Mouse (Mus musculus) A20 (cell line): ENCODE data around the gene Ppia.
"Not testable (repeated sequence)": the region's sequence is repeated elsewhere in the genome, so short reads cannot be mapped to it uniquely, and the experiment has no call there.

Experiments used
- DNase-seq: peaks from one replicate; pipeline ENCODE4 v3.0.0-alpha.2; 2011; ENCODE audit warnings: low read depth, low spot score

The Ppia gene

DNA sequence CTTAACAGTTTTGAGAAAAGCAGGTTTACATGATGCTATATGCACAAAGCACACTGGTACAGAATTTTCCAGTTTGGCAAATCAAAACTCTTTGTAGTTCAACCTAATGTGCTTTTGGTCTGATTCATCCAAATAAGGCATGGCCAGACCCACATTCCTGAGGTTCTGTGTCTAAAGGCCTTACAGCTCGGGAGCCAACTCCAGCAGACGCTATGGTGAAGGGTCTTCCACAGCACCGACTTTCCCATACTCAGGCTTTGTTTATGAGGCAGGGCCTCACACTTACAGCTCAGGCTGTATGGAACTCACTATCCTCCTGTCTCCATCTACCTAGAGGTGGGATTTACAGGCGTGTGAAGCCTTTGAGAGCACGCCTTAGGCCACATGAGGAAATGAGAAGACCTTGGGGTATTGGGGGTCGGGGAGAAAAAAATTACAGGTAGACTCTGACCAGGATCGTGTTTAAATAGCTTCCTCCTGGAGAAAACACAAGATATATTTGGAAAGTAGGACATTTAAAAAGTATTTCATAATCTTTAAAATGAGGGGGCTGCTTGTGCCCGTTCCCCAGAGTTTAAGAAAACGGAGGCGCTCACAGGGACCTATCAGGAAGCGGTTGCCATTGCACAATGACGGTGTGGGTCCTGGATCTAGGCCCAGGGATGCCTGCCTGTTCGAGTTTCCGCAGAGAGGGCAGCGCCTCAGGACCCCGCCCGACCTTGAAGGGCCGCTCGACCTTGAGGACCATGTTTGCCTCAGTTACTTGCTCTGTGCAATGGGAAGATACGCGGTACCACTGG is at the start of gene Ppia:
Gene Ppia, plus strand, starts transcription at position 693 of the 800 bp plus-strand sequence.
- DNase-seq: peak; percentile 63

DNA sequence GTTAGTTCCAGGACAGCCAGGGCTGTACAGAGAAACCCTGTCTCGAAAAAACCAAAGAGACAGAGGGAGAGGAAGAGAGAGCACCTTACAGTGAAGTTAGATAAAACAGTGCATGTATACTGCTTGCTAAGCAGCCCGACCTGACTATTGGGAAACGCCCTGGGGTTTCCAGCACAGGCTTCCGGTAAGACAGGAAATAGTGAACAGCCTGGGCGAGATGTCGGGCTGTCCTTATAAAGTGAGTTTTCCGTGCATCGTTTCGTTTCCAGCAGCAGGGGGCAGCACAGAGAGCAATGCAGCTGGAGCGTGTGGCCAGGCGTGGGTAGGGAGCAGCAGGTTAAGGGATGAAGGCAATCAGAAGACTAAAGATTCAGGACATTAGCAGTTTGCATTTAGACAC is 49.4 kb upstream of the Ppia start:
- DNase-seq: peak; percentile 85

DNA sequence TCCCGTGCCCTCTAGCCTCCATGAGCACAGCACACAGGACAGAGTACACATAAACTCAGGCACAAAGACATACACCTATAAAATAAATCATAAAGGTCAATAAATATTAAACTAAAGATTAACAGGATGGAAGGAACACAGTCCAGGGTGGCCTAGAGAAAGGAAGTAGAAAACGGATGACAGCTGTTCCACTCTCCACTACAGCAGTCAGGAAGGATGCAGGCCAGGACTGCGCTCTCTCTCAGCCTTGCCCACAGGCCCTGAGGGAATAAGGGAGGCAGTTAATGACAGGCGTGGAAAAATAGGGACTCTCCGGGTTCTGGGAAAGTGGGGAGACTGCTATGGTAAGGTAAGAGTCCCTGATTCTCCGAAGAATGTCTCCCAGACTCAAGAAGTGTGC is 48.8 kb upstream of the Ppia start:
- no peak for DNase-seq

DNA sequence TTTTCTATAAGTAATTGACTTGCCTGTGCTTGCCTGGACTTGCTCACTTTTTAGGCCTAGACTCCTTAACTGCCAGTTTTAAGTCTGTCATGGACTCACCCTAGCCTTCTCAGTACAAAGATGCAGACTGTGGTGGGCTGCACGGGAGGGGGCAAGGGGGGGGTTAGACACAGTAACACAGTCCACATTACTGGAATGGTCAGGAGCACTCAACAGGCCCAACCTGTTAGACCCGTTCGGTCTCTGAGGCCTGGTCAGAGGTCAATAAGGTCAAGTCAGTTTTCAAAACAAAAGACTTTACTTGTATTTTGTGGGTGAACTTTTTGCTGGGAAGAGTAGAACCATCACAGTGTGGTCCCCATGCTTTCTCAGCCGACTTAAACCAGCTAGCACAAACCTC is 48.1 kb upstream of the Ppia start:
- DNase-seq: no peak

DNA sequence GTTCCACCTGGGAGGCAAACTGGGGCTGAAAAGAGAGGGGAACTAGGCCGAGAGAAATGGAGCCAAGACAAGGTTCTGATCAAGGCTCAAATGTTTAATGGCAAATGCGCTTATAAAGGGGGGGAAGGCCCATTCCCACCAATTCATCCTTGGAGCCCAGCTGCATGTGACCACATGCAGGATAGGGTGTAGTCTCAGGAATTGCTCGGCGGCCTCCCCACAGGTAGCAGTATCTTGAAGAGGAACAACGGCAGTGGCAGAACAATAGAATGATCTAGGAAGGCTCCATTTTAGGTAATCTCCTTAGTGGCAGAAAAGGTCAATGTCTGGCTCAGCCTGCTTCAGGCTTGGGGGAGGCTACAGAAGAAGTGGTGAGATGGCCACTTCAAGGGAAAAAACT is 47.3 kb upstream of the Ppia start:
- not testable (repeated sequence) for DNase-seq

DNA sequence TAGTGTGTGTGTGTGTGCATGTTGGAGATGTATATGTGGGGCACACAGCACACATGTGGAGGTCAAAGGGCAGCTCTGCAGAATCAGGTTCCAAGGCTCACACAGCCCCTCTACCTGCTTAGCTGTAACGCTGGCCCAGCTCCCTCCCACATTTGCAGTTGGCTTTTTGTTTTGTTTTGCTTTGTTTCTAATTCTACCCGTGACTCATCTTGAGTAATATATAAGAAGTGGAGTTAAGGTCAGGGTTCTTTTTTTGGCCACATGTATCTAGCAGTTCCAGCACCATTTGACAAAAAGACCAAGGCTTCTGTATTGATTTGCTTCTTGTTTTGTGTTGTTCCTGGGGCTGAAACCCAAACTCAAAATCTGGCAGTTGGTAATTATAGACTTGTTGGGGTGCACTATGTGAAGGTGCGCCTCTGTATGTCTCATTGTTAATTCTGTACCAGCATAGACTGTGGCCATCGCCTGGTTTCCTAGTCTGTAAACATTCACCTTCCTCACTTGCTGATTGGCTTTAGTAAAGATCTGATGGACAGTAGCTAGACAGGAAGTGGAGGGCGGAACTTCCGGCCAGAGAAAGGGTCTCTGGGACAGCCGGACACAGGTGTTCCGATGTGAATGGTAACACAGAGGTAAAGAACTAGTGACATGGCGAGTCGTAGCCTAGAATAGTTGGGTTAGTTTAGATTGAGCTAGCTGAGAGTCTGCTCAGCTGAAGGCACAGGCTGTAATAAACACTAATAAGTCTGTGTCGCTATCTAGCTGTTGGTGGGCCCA is 43.7 kb upstream of the Ppia start:
- no peak for DNase-seq

DNA sequence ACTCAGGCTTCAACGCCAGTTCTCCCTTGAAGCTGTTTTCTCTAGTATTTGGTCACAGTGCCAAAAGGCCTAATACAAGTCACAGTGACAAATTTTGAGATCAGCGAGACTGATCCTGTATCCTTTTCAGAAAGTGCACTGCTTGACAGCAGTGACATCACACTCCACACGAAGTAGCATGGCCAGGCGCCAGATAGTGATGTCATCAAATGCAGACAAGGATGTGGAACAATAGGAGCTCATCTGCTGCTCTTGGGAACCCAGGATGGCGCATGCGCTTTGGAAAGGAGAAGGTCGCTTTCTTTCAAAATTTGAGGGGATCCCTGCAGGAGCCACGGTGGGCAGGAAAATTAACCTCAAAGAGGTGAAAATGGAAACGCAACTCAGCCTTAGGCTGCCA is 42.5 kb upstream of the Ppia start:
- no peak for DNase-seq

DNA sequence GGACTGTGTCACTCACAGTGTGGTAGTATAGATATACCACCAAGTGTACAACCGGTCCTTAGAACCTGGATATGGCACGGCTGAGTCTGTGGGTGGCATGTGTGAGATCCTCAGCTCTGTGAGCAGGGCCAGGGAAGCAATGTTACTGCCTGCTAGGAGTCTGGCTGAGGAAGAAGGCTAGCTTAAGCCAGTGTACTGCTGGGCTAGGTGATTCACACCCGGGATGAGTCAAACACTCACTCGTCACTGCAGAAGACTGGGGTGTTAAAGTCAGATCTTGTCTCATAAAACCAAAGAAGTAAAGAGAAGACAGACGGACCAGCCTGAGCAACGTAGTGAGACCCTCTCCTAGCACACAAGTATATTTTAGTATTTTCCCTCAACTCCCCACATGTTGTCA is 34.3 kb upstream of the Ppia start:
- no peak for DNase-seq

DNA sequence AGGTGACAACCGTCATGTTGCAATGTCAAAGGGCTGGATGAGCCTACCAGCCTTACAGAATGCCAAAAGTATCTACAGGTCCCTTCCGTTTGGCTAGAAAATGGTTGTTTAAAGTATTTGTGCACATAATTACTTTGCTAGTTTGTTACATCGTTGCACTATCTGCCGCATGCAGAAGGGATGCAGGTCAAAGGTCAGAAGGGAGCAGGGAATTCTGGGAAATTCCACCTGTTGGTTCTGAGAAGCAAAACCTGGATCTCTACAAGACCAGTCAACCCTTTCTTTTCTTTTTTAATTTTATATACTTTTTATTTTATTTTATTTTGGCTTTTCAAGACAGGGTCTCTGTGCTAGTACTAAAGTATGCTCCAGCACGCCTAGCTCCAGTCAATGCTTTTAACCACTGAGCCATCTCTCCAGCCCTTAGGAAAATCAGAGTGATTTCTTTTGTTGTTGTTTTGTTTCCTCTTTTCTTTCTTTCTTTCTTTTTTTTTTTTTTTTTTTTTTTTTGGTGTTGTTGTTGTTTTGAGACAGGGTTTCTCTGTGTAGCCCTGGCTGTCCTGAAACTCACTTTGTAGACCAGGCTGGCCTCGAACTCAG is 27.0 kb upstream of the Ppia start:
- DNase-seq: no peak

DNA sequence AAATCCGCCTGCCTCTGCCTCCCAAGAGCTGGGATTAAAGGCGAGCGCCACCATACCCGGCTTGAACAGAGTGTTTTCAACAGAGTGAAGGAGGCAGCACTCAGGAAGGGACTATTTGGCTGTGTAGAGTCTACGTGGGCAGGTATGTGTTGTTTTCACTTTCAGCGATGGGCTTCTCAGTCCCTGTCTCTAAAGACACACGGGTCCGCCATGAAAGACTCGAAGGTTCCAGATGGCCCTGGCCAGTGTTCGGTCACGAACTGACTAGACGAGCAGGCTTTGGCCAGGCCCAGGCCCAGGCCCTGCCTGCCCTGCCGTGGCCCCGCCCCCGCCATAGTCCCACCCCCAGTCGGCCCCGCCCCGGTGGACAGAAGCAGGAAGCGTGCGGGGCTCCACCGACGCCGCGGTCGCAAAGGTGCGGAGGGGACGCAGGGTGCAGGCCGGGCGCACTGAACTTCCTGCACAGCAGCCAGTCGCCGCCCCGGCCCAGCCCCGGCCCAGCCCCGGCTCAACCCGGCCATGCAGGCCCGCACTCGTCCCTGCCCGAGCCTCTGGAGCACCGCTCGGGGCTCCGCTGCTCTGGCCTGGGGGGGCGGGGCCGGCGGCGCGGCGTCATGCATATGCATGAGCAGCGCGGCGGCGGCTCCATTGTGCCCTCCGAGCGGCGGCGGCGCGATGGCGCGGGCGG is 26.4 kb upstream of the Ppia start, which contains the start of gene Zmiz2:
Gene Zmiz2, plus strand, starts transcription at position 349 of the 688 bp plus-strand sequence.
- DNase-seq: peak; percentile 97

DNA sequence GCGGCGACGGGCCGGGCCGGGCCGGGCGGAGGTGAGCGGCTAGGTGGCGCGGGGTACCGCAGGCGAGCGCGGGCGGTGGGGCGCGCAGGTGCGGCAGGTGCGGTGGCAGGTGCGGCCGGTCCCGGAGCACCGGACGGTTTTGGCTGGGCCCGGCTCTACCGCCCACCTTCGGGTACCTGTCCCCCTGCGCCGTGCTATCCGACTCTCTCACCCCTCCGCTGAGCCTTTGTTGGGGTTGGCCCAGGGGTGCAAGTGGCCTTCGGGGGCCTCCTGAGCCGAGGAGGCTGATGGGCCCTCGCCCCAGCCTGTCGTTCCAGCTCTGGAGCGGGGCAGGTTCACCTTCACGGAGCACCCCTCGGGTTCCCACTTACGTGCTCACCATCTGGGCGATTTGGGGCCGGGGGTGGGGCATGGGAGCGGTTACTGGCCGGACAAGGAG is 25.7 kb upstream of the Ppia start:
- peak; percentile 65 for DNase-seq

DNA sequence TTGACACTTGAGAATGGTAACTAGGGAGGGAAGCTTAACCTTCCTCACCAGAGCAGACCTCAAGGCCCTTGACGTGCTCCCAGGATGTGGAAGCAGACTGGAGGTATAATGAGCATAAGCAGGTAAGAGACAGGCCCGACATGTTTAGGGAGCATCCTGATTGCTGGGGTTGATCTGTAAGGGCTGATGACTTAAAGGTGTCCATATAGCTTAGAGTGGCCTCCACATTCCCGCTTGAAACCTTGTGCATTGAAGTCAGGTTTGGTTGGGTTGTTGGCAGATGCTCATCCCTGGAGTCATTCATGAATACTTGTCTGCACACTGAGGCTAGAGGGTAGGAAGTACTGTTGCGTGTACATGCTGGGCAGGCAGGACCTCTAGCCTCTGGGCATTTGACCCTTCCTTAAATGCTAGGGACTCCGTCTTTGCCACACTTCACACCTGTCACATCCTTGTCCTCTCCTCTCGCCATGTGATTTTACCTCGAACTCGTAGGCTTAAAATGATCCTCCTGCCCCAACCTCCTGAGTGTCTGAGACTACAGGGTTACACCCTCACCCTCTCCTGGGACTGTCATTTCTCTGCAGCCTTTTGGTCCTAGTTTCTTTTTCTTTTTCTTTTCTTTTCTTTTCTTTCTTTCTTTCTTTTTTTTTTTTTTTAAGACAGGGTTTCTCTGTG is 24.7 kb upstream of the Ppia start:
- DNase-seq: peak; percentile 55

DNA sequence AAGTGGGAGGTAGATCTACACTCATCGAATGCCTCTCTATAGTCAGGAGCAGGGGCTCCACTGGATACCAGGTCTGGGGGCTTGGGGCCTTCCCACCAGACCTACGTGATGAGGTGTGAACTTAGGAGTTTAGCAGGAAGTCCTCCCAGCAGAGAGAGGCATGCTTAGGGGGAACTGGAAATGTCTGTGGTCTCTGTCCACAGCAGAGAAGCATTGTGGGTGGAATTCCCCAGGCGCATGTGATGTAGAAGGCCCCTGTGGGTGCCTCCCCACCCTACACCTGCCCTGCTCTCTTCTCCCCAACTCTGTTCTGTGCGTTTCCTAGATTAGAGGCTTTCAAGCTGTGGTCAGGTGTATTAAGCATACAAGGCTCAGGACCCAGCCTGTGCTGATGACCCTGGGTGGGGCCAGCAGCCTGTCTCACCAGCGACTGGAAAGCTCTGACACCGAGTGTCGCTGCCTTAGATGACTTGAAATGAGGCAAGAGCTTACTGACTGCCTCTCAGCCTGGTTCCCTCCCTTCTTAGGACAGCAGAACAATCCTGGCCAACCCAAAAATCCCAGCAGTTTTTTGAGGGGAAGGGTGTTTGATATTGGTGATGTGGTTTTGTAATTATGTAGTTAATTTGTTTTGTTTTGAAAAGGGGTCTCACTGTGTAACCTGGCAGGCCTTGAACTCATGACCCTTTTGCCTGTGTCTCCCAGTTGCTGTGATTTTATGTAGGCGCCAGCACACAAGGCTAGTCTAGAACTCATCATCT is 23.5 kb upstream of the Ppia start:
- DNase-seq: peak; percentile 90

DNA sequence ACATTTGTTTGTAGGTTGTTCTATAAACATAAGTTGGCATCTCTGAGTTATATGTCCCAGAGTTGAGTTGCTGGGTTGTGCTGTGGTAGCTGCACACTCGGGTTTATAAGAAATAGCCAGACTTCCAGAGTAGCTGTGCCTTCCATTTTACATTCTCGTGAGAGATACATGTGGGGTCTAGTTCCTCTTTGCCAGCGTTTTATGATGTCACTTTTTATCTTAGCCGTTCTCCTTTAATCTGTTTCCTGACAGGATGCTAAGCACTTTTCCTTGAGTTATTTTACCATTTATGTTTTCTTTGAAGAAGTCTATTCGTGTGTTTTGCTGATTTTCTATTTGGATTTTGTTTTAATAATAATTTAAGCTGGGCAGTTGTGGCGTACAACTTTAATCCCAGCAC is 22.4 kb upstream of the Ppia start:
- DNase-seq: no peak

DNA sequence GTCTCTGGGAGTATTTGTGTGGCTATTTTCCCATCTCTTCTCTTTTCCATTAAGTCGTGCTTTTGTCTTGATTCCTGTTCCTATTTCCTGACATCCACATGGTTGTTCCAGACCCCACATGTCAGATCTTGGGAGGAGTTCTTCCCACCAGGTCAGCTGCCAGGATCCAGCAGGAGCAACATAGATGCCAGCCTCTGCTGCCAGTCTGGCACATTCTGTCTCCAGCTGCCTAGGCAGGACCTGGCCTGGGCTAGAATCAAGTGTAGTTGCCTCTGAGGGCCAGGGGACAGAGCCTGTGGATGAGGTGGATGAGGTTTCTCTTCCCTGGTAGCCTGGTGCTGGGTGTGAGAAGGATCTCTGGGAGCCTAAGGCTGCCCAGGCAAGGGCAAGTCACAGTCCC is 21.4 kb upstream of the Ppia start:
- DNase-seq: no peak

DNA sequence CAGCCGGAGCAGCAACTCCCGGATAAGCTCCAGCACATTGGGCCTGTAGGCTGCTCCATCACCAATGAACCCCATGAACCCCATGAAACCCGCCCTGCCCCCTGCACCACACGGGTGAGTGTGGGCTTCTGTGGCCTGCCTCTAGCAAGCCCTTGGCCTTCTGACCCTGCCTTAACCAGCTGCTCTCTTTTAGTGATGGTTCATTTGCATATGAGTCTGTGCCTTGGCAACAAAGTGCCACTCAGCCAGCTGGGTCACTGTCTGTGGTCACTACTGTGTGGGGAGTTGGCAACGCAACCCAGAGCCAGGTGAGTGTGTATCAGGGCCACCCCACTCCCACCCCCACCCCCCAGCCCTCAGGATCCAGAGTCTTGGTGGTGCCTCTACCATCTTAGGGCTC is 19.7 kb upstream of the Ppia start:
- peak; percentile 54 for DNase-seq

DNA sequence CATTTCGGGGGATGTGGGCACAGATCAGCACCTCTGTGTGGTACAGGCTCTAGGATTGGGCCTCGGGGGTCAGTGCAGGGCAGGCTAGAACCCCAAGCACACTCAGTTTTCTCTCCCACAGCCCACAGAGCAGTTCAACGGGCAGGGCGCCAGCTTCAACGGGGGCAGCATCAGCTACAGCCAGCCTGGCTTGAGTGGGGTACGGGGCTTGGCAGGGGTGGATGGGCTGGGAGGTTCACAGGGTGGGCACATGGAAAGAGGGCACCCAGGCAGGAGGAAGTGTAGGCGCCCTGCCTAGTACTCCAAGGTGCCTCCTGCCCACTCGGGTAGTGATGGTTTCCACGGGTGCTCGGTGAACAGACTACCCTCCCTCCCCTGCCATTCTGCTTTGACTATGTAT is 17.1 kb upstream of the Ppia start:
- no peak for DNase-seq

DNA sequence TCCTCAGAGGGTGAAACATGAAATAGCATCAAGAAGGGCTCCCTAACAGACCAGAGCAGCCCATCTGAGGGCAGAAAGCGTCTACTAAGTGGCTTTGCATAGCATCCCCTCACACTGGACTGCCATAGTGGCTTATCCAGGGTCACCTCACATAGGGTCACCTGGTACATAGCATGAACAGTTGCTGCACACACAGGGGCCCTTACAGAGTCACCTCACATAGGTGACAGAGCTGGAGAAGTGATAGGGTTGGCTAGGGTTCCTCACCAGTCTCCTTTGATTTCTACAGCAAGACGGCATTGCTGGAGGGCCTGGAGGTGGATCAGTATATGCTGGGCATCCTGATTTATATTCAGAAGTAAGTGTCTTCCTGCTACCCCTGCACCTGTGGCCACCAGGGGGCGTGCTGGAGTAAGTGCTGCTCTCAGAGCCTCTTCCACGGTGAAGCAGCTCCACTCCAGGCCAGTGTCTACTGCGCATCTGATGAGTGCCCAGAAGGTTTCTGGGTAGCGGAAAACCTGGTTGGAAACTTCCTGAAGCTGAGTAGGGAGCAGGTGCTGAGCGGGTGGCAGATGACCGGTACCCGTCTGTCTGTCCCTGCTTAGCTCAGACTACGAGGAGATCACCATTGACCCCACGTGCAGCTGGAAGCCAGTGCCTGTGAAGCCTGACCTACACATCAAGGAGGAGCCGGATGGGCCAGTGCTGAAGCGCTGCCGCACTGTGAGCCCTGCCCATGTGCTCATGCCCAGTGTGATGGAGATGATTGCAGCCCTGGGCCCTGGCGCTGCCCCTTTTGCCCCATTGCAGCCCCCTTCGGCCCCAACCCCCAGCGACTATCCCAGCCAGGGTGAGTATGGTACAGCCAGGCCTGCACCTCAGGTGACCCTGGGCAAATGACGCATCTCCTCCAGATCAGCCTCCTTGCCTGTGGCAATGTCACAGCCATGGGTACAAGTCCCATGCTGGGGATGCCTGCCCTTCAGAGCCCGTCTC is 12.4 kb upstream of the Ppia start:
- peak; percentile 60 for DNase-seq

DNA sequence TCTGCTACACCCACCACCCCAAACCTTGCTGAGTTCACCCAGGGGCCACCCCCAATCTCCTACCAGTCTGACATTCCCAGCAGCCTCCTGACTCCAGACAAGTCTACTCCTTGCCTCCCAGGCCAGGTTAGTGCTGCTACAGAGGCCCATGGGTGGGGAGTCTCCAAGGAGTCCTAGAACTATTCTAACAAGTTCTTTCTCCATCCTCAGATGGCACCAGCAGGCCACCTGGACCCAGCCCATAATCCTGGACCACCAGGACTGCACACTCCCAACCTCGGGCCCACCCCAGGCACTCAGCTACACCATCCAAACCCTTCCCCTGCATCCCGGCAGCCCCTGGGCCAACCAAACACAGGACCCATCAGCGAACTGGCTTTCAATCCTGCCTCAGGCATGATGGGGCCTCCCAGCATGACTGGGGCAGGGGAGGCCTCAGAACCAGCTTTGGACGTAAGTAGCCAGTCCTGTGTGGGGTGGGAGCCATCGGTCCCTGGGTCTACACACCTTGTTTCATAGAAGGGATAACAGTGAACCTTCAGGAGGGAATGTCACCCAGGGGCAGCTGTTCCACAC is 11.3 kb upstream of the Ppia start:
- no peak for DNase-seq
